Mouse (Mus musculus) neural tube, embryonic 14.5 days (tissue): ENCODE measurements around the gene Ddx20. TPM values are rescaled to one million over a fixed set of nuclear protein-coding genes. Genes with fewer than 3 reads are reported as not detected.
A peak's percentile ranks its signal among the peaks of the same experiment; 100 is the strongest.
"Not testable (repeated sequence)": the region's sequence is repeated elsewhere in the genome, so short reads cannot be mapped to it uniquely, and the experiment has no call there.

Source experiments
- ATAC-seq: fragments of 200-750 bp; cut with Nextera tagmentation; 2 replicates; pipeline ENCODE4 v1.8.0; 2017; ENCODE audit warnings: low read depth, mild to moderate bottlenecking, moderate TSS enrichment, moderate library complexity
- H3K27ac ChIP-seq: fragments of 300-500 bp; sonication (generic); 2 replicates; pipeline ENCODE4 v1.5.1; 2014; ENCODE audit warnings: low read depth, mild to moderate bottlenecking, control low read depth, low read length, moderate library complexity, mixed read lengths
- H3K27me3 ChIP-seq: fragments of 300-500 bp; sonication (generic); 2 replicates; pipeline ENCODE4 v1.6.1; 2014; ENCODE audit warnings: low read length; ENCODE audit not compliant: control insufficient read depth, insufficient read depth
- H3K36me3 ChIP-seq: fragments of 300-500 bp; sonication (generic); 2 replicates; pipeline ENCODE4 v1.6.1; 2014; ENCODE audit warnings: low read length, mixed read lengths; ENCODE audit not compliant: control insufficient read depth, insufficient read depth
- H3K4me1 ChIP-seq: fragments of 300-500 bp; sonication (generic); 2 replicates; pipeline ENCODE4 v1.6.1; 2014; ENCODE audit warnings: low read length; ENCODE audit not compliant: control insufficient read depth, insufficient read depth
- H3K4me2 ChIP-seq: fragments of 300-500 bp; sonication (generic); 2 replicates; pipeline ENCODE4 v1.6.1; 2014; ENCODE audit warnings: mild to moderate bottlenecking, low read depth, low read length, control low read depth
- H3K4me3 ChIP-seq: fragments of 300-500 bp; sonication (generic); 2 replicates; pipeline ENCODE4 v1.5.1; 2014; ENCODE audit warnings: low read depth, low read length, control low read depth, mixed read lengths
- H3K9ac ChIP-seq: fragments of 300-500 bp; sonication (generic); replicated peaks from 2 replicates; pipeline ENCODE4 v1.6.1; 2014; ENCODE audit warnings: low read depth, mild to moderate bottlenecking, control low read depth, low read length, mixed read lengths
- H3K9me3 ChIP-seq: fragments of 300-500 bp; sonication (generic); 2 replicates; pipeline ENCODE4 v1.6.1; 2016; ENCODE audit warnings: low read length; ENCODE audit not compliant: control insufficient read depth
- WGBS: fragments of 180-500 bp; shearing (Covaris S2); extraction: QIAGEN DNeasy Blood & Tissue Kit; methylation state at CpG from one replicate; pipeline ENCODE4 v1.1.7; 2014; 5-methylcytosine and 5-hydroxymethylcytosine counted together
- polyA plus RNA-seq: library from polyadenylated mRNA; unstranded; fragments of >200 nt; fragmentation: Nextera tagmentation; extraction: Ambion mirVana; gene quantifications from 2 replicates; pipeline ENCODE4 v1.2.1, GENCODE M21; 2014

Gene Ddx20
- polyA plus RNA-seq, 1 experiment from 2014 or later: 22.2 TPM

- 72% methylated on average over 5 of the region's 5 CpGs for WGBS
- no peaks in the 10 kb centered on the region for H3K36me3 ChIP-seq
- H3K9me3 ChIP-seq: no peaks in the 10 kb centered on the region
- no peak for ATAC-seq
- H3K4me1 ChIP-seq: peaks cover 12% of the 10 kb centered on the region
- no peak overlapping the region for H3K4me3 ChIP-seq
- H3K4me2 ChIP-seq: no peak overlapping the region
- H3K9ac ChIP-seq: no peak overlapping the region
- no peak overlapping the region for H3K27ac ChIP-seq
- H3K27me3 ChIP-seq: no peaks in the 10 kb centered on the region
These were observed 14.0 kb upstream of the Ddx20 start for GRCm38 (mm10) chr3:105701399-105701798.

DNA sequence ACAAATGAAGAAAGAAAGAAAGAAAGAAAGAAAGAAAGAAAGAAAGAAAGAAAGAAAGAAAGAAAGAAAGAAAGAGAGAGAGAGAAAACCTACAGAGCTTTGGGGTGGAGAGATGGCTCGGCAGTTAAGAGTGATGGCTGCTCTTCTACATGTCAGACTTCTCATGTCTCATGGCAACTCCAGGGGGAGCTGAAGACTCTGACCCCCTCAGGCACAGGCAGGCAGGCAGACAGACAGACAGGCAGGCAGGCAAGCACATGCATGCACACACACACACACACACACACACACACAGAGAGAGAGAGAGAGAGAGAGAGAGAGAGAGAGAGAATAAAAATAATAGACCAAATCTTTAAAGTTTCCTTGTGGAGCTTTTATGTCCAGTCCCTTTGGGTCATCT, 13.4 kb upstream of the Ddx20 start:
- peaks cover 18% of the 10 kb centered on the region for H3K4me1 ChIP-seq
- H3K36me3 ChIP-seq, ATAC-seq, H3K4me2 ChIP-seq, H3K9ac ChIP-seq, H3K4me3 ChIP-seq, H3K9me3 ChIP-seq, H3K27me3 ChIP-seq, H3K27ac ChIP-seq: not testable (repeated sequence)
- whole genome bisulfite sequencing: 65% methylated on average over 1 of the region's 1 CpGs

- no peaks in the 10 kb centered on the region for H3K9me3 ChIP-seq
- 64% methylated on average over 3 of the region's 3 CpGs for WGBS
- no peak overlapping the region for H3K9ac ChIP-seq
- no peak overlapping the region for H3K4me2 ChIP-seq
- no peak overlapping the region for H3K4me3 ChIP-seq
- peaks cover 14% of the 10 kb centered on the region; the same call in 1 of the 2 replicates for H3K4me1 ChIP-seq
- no peak overlapping the region for H3K27ac ChIP-seq
- ATAC-seq: no peak
- no peaks in the 10 kb centered on the region for H3K27me3 ChIP-seq
- H3K36me3 ChIP-seq: no peaks in the 10 kb centered on the region
These were observed 12.0 kb upstream of the Ddx20 start for GRCm38 (mm10) chr3:105699241-105699933.

- no peak overlapping the region for H3K9ac ChIP-seq
- no peak overlapping the region for H3K4me3 ChIP-seq
- no peaks in the 10 kb centered on the region for H3K27me3 ChIP-seq
- H3K27ac ChIP-seq: no peak overlapping the region
- 95% methylated on average over 1 of the region's 1 CpGs for WGBS
- no peak overlapping the region for H3K4me2 ChIP-seq
- H3K9me3 ChIP-seq: no peaks in the 10 kb centered on the region
- no peaks in the 10 kb centered on the region for H3K36me3 ChIP-seq
- no peak for ATAC-seq
- peaks cover 14% of the 10 kb centered on the region; the same call in 1 of the 2 replicates for H3K4me1 ChIP-seq
These were observed 10.9 kb upstream of the Ddx20 start for GRCm38 (mm10) chr3:105698311-105698710.

DNA sequence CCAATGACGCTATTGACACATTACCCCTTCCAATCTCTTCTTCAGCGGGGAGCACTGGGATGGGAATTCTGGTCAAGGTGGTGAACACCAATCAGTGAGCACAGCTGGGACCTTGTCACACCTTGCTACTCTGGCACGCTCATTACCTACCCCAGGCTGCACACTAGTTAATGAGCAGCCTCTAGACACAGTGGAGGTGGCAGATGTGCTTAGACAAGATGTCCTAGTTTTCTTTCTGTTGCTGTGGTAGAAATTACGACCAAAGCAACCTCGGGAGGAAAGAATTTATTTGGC, 9.7 kb upstream of the Ddx20 start:
- Histone ChIP-seq H3K4me3 (no peak overlapping the region), H3K27ac (no peak overlapping the region), H3K9me3 (no peaks in the 10 kb centered on the region), H3K36me3 (no peaks in the 10 kb centered on the region), H3K4me2 (no peak overlapping the region), H3K27me3 (no peaks in the 10 kb centered on the region), H3K9ac (no peak overlapping the region), H3K4me1 (peaks cover 14% of the 10 kb centered on the region; the same call in 1 of the 2 replicates)
- 70% methylated on average over 5 of the region's 5 CpGs for WGBS
- no peak for ATAC-seq

- no peaks in the 10 kb centered on the region for H3K9me3 ChIP-seq
- H3K4me3 ChIP-seq: no peak overlapping the region
- 64% methylated on average over 17 of the region's 17 CpGs for WGBS
- no peak overlapping the region for H3K27ac ChIP-seq
- no peak overlapping the region for H3K4me2 ChIP-seq
- no peak for ATAC-seq
- no peak overlapping the region for H3K9ac ChIP-seq
- H3K36me3 ChIP-seq: no peaks in the 10 kb centered on the region
- H3K27me3 ChIP-seq: no peaks in the 10 kb centered on the region
- H3K4me1 ChIP-seq: peaks cover 14% of the 10 kb centered on the region; the same call in 1 of the 2 replicates
These were observed 9.2 kb upstream of the Ddx20 start for GRCm38 (mm10) chr3:105696387-105697147.

- H3K36me3 ChIP-seq: no peaks in the 10 kb centered on the region
- peak; percentile 60; the same call in 1 of the 2 replicates for ATAC-seq
- peaks cover 14% of the 10 kb centered on the region; the same call in 1 of the 2 replicates for H3K4me1 ChIP-seq
- peak overlapping the region; percentile 57 for H3K27ac ChIP-seq
- H3K4me3 ChIP-seq: no peak overlapping the region
- 0 out of 2 replicates have a peak overlapping the region, but pooled peaks have one; percentile 20 for H3K4me2 ChIP-seq
- H3K27me3 ChIP-seq: no peaks in the 10 kb centered on the region
- WGBS: 32% methylated on average over 20 of the region's 20 CpGs
- 0 out of 2 replicates have a peak overlapping the region, but pooled peaks have one; percentile 3 for H3K9ac ChIP-seq
- H3K9me3 ChIP-seq: no peaks in the 10 kb centered on the region
These were observed 8.4 kb upstream of the Ddx20 start for GRCm38 (mm10) chr3:105695476-105696386.

DNA sequence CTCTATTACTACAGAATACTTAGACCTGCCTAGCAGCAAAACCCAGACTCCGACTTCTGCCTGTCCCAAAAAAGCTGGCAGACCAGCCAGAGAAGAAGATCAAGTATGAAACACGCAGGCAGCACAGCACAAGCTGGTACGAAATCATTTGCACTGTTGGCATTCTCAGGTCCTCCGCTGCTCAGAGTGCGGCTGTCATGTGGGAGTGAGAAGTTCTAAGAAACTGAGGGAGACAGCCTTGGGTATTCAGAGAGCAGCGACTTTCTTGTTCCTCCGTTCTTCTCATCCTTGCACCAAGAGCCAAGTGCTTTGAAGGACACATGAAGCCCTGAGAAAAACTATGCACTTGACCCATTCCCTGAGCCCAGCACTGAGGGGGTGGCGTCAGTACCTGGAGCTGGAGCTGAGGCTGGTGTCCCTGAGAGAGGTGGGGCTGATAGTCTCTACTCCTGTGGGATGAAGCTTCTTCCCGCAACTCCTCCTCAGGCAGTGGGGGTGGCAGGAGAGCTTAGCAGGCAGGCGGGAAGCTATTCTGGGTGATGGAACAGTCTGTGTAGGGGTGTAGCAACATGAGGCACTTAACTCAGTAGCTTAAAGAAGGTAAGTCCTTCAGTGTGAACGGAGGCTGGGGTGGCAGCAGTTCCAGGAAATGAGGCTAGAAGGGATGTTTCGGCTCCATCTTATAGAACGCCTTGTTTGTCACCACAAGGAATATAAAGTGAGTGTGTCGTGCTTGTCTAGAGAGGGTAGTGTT, 6.1 kb upstream of the Ddx20 start:
- ATAC-seq: no peak
- H3K36me3 ChIP-seq: no peaks in the 10 kb centered on the region
- no peak overlapping the region for H3K9ac ChIP-seq
- WGBS: 84% methylated on average over 14 of the region's 14 CpGs
- H3K27ac ChIP-seq: no peak overlapping the region
- H3K4me2 ChIP-seq: no peak overlapping the region
- no peak overlapping the region for H3K4me3 ChIP-seq
- H3K4me1 ChIP-seq: peaks cover 14% of the 10 kb centered on the region; the same call in 1 of the 2 replicates
- H3K9me3 ChIP-seq: no peaks in the 10 kb centered on the region
- H3K27me3 ChIP-seq: no peaks in the 10 kb centered on the region
